Mouse (Mus musculus) intestine, postnatal 0 days (tissue): ENCODE measurements around the gene Zik1. TPM values are rescaled to one million over a fixed set of nuclear protein-coding genes. Genes with fewer than 3 reads are reported as not detected.

Experiments used
- ATAC-seq: fragments of 200-750 bp; cut with Nextera tagmentation; 2 replicates; pipeline ENCODE4 v1.8.0; 2017; ENCODE audit warnings: mild to moderate bottlenecking, moderate TSS enrichment, moderate library complexity
- H3K27ac ChIP-seq: fragments of 300-500 bp; sonication (generic); 2 replicates; pipeline ENCODE4 v1.5.1; 2014; ENCODE audit warnings: mild to moderate bottlenecking, low read depth, low read length, moderate library complexity
- H3K27me3 ChIP-seq: fragments of 300-500 bp; sonication (generic); replicated peaks from 2 replicates; pipeline ENCODE4 v1.6.1; 2014; ENCODE audit warnings: low read length, mixed read lengths; ENCODE audit not compliant: control insufficient read depth, insufficient read depth
- H3K36me3 ChIP-seq: fragments of 300-500 bp; sonication (generic); 2 replicates; pipeline ENCODE4 v1.6.1; 2014; ENCODE audit warnings: mild to moderate bottlenecking, moderate library complexity; ENCODE audit not compliant: control insufficient read depth, insufficient read depth
- H3K4me1 ChIP-seq: fragments of 300-500 bp; sonication (generic); replicated peaks from 2 replicates; pipeline ENCODE4 v1.6.1; 2014; ENCODE audit warnings: antibody characterized with exemption, low read length, mixed read lengths; ENCODE audit not compliant: control insufficient read depth, insufficient read depth
- H3K4me2 ChIP-seq: fragments of 300-500 bp; sonication (generic); replicated peaks from 2 replicates; pipeline ENCODE4 v1.6.1; 2014; ENCODE audit warnings: low read depth, mild to moderate bottlenecking, moderate library complexity
- H3K4me3 ChIP-seq: fragments of 300-500 bp; sonication (generic); 2 replicates; pipeline ENCODE4 v1.5.1; 2014; ENCODE audit warnings: low read depth, low read length
- H3K9ac ChIP-seq: fragments of 300-500 bp; sonication (generic); 2 replicates; pipeline ENCODE4 v1.6.1; 2014; ENCODE audit warnings: mild to moderate bottlenecking, low read depth, low read length
- H3K9me3 ChIP-seq: fragments of 300-500 bp; sonication (generic); 2 replicates; pipeline ENCODE4 v1.6.1; 2016; ENCODE audit warnings: mixed run types; ENCODE audit not compliant: control insufficient read depth
- CTCF ChIP-seq: sonication (generic); IDR thresholded peaks from 2 replicates; pipeline ENCODE4 v1.5.1; 2016; ENCODE audit warnings: low read depth, mild to moderate bottlenecking, control low read depth, antibody characterized with exemption, moderate library complexity
- WGBS: fragments of 180-500 bp; shearing (Covaris S2); extraction: QIAGEN DNeasy Blood & Tissue Kit; methylation state at CpG from one replicate; pipeline ENCODE4 v1.1.7; 2014; 5-methylcytosine and 5-hydroxymethylcytosine counted together
- polyA plus RNA-seq: library from polyadenylated mRNA; unstranded; fragments of >200 nt; fragmentation: Nextera tagmentation; extraction: Ambion mirVana; gene quantifications from 2 replicates; pipeline ENCODE4 v1.2.1, GENCODE M21; 2015

Zik1 gene
- polyA plus RNA-seq = 1.6 and 1.8 TPM in 2 replicates

GRCm38 (mm10) chr7:10494786-10495521 lies at the start of gene Zik1:
TSS of gene Zik1 (minus strand) at chr7:10495394.
- Histone ChIP-seq H3K9ac (peak within 1 kb of the TSS; percentile 58), H3K4me3 (peak within 1 kb of the TSS; percentile 65), H3K27me3 (no peaks in the 10 kb centered on the region), H3K4me1 (no peaks in the 10 kb centered on the region), H3K36me3 (peaks cover 6% of the 10 kb centered on the region; the same call in 1 of the 2 replicates), H3K9me3 (no peaks in the 10 kb centered on the region), H3K27ac (no peak within 1 kb of the TSS), H3K4me2 (peak within 1 kb of the TSS; percentile 79)
- ATAC-seq = peak; percentile 92
- 2% methylated on average over 33 of the region's 33 CpGs for WGBS
- no peak for TF ChIP-seq CTCF

DNA sequence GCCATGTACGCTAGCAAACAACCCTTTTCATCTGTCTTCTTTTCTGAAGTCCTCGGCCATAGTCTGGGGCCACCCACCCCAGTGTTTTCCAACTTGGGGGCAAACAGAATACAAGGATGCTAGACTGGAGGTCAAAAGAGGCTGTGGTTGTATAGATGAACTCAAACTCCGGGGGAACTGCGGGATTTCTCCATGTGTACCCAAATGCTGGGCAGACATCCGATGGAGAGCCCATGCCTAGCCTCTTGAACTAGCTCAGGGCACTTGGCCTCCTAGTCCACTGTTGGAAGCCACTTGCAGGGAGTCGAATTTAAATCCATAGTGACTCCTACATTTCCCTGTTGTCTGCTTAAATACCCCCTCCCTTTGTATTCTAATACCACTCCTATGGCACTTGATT lies 384 bp upstream of the Zik1 start:
- H3K4me1 ChIP-seq = no peaks in the 10 kb centered on the region
- no peak overlapping the region for H3K9ac ChIP-seq
- ATAC-seq = no peak
- WGBS = 33% methylated on average over 6 of the region's 6 CpGs
- H3K27me3 ChIP-seq = no peaks in the 10 kb centered on the region
- TF ChIP-seq CTCF = no peak
- no peak overlapping the region; the same call in 1 of the 2 replicates for H3K4me3 ChIP-seq
- no peak overlapping the region for H3K27ac ChIP-seq
- peak overlapping the region; percentile 79 for H3K4me2 ChIP-seq
- peaks cover 4% of the 10 kb centered on the region; the same call in 1 of the 2 replicates for H3K36me3 ChIP-seq
- no peaks in the 10 kb centered on the region for H3K9me3 ChIP-seq

DNA sequence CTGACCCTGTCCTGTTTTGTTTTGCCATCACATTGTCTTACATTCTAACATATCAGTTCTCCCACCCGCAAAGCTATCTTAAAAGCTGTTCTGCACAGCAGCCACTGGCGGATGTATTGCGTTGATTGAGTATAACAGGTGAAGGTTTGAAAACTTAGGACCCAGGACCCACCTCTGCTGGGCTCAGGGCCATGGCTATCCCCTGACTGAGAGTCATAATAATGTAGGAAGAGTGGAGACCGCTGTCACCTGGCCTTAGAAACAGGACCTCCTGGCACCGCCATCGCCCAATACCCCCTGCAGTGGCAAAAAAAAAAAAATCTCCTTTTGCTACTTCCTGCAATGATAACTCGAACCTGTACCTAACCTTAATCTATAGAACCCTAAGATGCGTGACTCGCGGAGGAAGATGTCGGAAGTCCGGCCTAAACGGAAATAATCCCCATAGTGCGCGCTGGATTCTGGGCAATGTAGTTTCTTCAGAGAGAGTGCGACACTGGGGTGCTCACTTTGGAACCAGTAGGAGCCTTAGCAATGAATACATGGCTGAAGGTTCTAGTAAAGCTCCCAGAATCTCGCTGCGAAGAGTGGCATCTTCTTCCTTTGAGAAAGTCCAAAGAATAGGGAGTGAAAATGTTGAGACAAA lies 14.5 kb downstream of the Zik1 start:
- Histone ChIP-seq H3K9ac (no peak overlapping the region), H3K4me1 (no peaks in the 10 kb centered on the region), H3K36me3 (no peaks in the 10 kb centered on the region), H3K27ac (no peak overlapping the region), H3K9me3 (no peaks in the 10 kb centered on the region), H3K27me3 (no peaks in the 10 kb centered on the region), H3K4me2 (no peak overlapping the region), H3K4me3 (no peak overlapping the region)
- WGBS = 67% methylated on average over 18 of the region's 18 CpGs
- TF ChIP-seq CTCF = no peak
- ATAC-seq = no peak

DNA sequence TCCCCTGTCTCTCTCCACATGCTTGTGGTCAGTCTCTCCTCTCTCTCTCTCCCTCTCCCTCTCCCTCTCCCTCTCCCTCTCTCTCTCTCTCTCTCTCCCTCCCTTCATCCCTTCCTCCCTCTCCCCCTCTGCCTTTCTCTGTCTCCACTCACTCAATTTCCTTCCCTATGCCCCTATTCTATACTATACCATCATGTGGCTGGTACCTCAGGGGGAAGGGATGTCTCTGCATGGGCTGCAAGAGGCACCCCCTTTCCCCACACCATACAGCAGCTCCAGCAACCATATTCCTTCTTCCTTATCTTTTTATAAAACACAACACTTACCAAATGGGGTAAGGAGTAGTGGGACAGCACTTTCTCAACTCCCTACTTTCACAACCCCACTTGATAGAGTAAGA lies 15.4 kb downstream of the Zik1 start:
- H3K4me3 ChIP-seq = no peak overlapping the region
- ATAC-seq = no peak
- H3K9me3 ChIP-seq = no peaks in the 10 kb centered on the region
- H3K4me1 ChIP-seq = no peaks in the 10 kb centered on the region
- TF ChIP-seq CTCF = no peak
- no peak overlapping the region for H3K4me2 ChIP-seq
- H3K9ac ChIP-seq = no peak overlapping the region
- H3K27ac ChIP-seq = no peak overlapping the region
- H3K36me3 ChIP-seq = no peaks in the 10 kb centered on the region
- no peaks in the 10 kb centered on the region for H3K27me3 ChIP-seq

DNA sequence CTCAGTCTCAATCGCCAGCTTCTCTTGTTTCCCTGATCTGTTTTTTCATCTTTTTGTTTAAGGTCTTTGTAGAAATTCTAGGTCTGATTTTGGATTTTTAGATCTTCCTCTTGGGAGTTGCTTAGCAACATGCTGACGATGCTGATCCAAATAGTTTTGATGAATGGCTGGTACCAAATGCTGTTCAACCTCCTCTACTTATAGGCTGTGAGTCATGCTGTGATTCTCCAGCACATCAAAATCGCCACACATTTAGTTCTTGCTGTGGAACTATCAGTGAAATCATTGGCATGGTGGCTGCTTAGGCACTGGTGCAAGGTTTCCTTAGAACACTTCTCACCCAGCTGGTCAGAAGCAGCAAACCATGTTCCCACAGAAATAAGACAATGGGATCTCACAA lies 37.0 kb downstream of the Zik1 start:
- TF ChIP-seq CTCF = no peak
- 75% methylated on average over 3 of the region's 3 CpGs for WGBS
- no peak overlapping the region for H3K4me3 ChIP-seq
- no peaks in the 10 kb centered on the region; the same call in 1 of the 2 replicates for H3K9me3 ChIP-seq
- H3K27ac ChIP-seq = no peak overlapping the region
- H3K36me3 ChIP-seq = no peaks in the 10 kb centered on the region
- no peaks in the 10 kb centered on the region for H3K27me3 ChIP-seq
- no peak for ATAC-seq
- no peaks in the 10 kb centered on the region for H3K4me1 ChIP-seq
- H3K4me2 ChIP-seq = no peak overlapping the region
- no peak overlapping the region for H3K9ac ChIP-seq

- Histone ChIP-seq H3K9me3 (no peaks in the 10 kb centered on the region), H3K4me2 (no peak within 1 kb of the TSS), H3K27me3 (no peaks in the 10 kb centered on the region), H3K4me3 (no peak within 1 kb of the TSS), H3K4me1 (no peaks in the 10 kb centered on the region), H3K27ac (no peak within 1 kb of the TSS), H3K9ac (no peak within 1 kb of the TSS), H3K36me3 (no peaks in the 10 kb centered on the region)
- no peak for TF ChIP-seq CTCF
- ATAC-seq = no peak
Observed at GRCm38 (mm10) chr7:10443031-10443430, 52.2 kb downstream of the Zik1 start, which contains the start of gene Vmn1r67. TSS of gene Vmn1r67 (plus strand) at chr7:10443331.

Other genes with a start within 250 kb of the Zik1 start
- not detected in 2 replicates for gene Vmn1r66, start 217.4 kb downstream of the Zik1 start, polyA plus RNA-seq
- gene Vmn1r67, start 52.1 kb downstream of the Zik1 start, polyA plus RNA-seq = not detected in 2 replicates
- not detected in 2 replicates for gene Vmn1r68, start 63.1 kb upstream of the Zik1 start, polyA plus RNA-seq
- not detected in 2 replicates for gene Vmn1r69, start 118.3 kb upstream of the Zik1 start, polyA plus RNA-seq
- gene Vmn1r70, start 136.1 kb upstream of the Zik1 start, polyA plus RNA-seq = not detected in 2 replicates
- not detected in 2 replicates for gene Nlrp4b, start 192.4 kb upstream of the Zik1 start, polyA plus RNA-seq